Mouse (Mus musculus) MEL (cell line): ENCODE data around the gene Mgam.

Source experiments
- HCFC1 ChIP-seq: IDR thresholded peaks from 2 replicates; pipeline ENCODE4 v1.6.1; 2012; ENCODE audit warnings: low read depth, mild to moderate bottlenecking, inconsistent platforms, low read length, improper control_type of control experiment, moderate library complexity
- POLR2A ChIP-seq, 2 experiments: IDR thresholded peaks; 2 replicates each; pipeline ENCODE4 v1.6.1; 2011 to 2012; ENCODE audit warnings: low read length in 2 of 2, mild to moderate bottlenecking in 2 of 2, control low read depth in 1 of 2, improper control_type of control experiment in 1 of 2, low read depth in 1 of 2, moderate library complexity in 1 of 2; ENCODE audit not compliant: control insufficient read depth in 1 of 2, insufficient read depth in 1 of 2, poor library complexity in 1 of 2
- POLR2AphosphoS2 ChIP-seq: IDR thresholded peaks from 2 replicates; pipeline ENCODE4 v1.6.1; 2011; ENCODE audit warnings: low read length, improper control_type of control experiment
- POLR2AphosphoS5 ChIP-seq: IDR thresholded peaks from 2 replicates; pipeline ENCODE4 v1.6.1; 2012; ENCODE audit warnings: low read depth, borderline replicate concordance, mild to moderate bottlenecking, inconsistent platforms, low read length, moderate library complexity, mixed read lengths

DNA sequence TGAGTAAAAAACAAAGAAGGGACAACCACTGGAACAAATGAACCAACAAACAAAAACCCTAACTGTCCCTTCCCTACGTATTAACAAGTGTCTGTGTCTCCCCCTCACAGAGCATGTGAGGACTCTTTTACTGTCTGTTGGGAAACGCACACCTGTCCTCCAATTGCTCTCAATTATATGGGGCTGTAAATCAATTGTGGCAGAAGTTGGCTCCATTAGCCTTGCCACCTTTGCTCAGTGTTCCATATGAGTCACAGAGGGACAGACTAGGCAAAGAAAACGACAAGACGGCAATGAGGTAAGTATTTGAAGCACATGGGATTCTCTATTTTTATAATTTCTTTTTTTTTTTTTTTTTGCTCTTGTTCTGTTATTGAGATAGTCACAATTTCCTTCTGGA, 149.8 kb downstream of the Mgam start:
- TF ChIP-seq POLR2A (IDR thresholded peaks at IDR 0.05; ENCODE audit: control insufficient read depth in 1 of 2, insufficient read depth in 1 of 2, low read depth in 1 of 2, low read length in 2 of 2, poor library complexity in 1 of 2) (no peak), POLR2AphosphoS5 (no peak), POLR2AphosphoS2 (no peak), HCFC1 (no peak)
